Mouse (Mus musculus) heart, embryonic 12.5 days (tissue): Measurements from ENCODE around the gene Sh3bp2. TPM values are rescaled to one million over a fixed set of nuclear protein-coding genes. Genes with fewer than 3 reads are reported as not detected.
A peak's percentile ranks its signal among the peaks of the same experiment; 100 is the strongest.
"Not testable (repeated sequence)": the region's sequence is repeated elsewhere in the genome, so short reads cannot be mapped to it uniquely, and the experiment has no call there.

ENCODE experiments used
- ATAC-seq: fragments of 200-750 bp; cut with Nextera tagmentation; 2 replicates; pipeline ENCODE4 v1.8.0; 2017; ENCODE audit warnings: moderate TSS enrichment, moderate library complexity; ENCODE audit not compliant: insufficient number of reproducible peaks, low FRiP score
- H3K27ac ChIP-seq: fragments of 300-500 bp; sonication (generic); 2 replicates; pipeline ENCODE4 v1.5.1; 2016; ENCODE audit warnings: mild to moderate bottlenecking, moderate library complexity; ENCODE audit not compliant: poor library complexity, severe bottlenecking
- H3K27me3 ChIP-seq: fragments of 300-500 bp; sonication (generic); replicated peaks from 2 replicates; pipeline ENCODE4 v1.6.1; 2016; ENCODE audit warnings: mild to moderate bottlenecking, moderate library complexity
- H3K36me3 ChIP-seq: fragments of 300-500 bp; sonication (generic); 2 replicates; pipeline ENCODE4 v1.6.1; 2016; ENCODE audit warnings: mild to moderate bottlenecking, moderate library complexity
- H3K4me1 ChIP-seq: fragments of 300-500 bp; sonication (generic); replicated peaks from 2 replicates; pipeline ENCODE4 v1.6.1; 2016; ENCODE audit warnings: mild to moderate bottlenecking
- H3K4me2 ChIP-seq: fragments of 300-500 bp; sonication (generic); 2 replicates; pipeline ENCODE4 v1.6.1; 2016; ENCODE audit warnings: mild to moderate bottlenecking, moderate library complexity
- H3K4me3 ChIP-seq: fragments of 300-500 bp; sonication (generic); 2 replicates; pipeline ENCODE4 v1.5.1; 2016; ENCODE audit warnings: mild to moderate bottlenecking
- H3K9ac ChIP-seq: fragments of 300-500 bp; sonication (generic); 2 replicates; pipeline ENCODE4 v1.6.1; 2016; ENCODE audit warnings: mild to moderate bottlenecking, moderate library complexity
- H3K9me3 ChIP-seq: fragments of 300-500 bp; sonication (generic); replicated peaks from 2 replicates; pipeline ENCODE4 v1.6.1; 2016; ENCODE audit warnings: mild to moderate bottlenecking, moderate library complexity
- WGBS: fragments of 180-500 bp; shearing (Covaris S2); methylation state at CpG from one replicate; pipeline ENCODE4 v1.1.7; 2016; 5-methylcytosine and 5-hydroxymethylcytosine counted together
- polyA plus RNA-seq: library from polyadenylated mRNA; unstranded; fragments of >200 nt; fragmentation: Nextera tagmentation; extraction: Ambion mirVana; gene quantifications from 2 replicates; pipeline ENCODE4 v1.2.1, GENCODE M21; 2016

Gene Sh3bp2
- polyA plus RNA-seq, 1 experiment from 2014 or later: 3.0 TPM

- H3K4me2 ChIP-seq: peak within 1 kb of the TSS; percentile 76
Observed at GRCm38 (mm10) chr5:34573268-34574221, 47.9 kb downstream of the Sh3bp2 start, which contains the start of gene Add1. TSS of gene Add1 (plus strand) at chr5:34573664.

GRCm38 (mm10) chr5:34574721-34575120 is 49.1 kb downstream of the Sh3bp2 start:
- Histone ChIP-seq H3K9me3 (no peaks in the 10 kb centered on the region), H3K4me3 (peak overlapping the region; percentile 88), H3K36me3 (peaks cover 8% of the 10 kb centered on the region; the same call in 1 of the 2 replicates), H3K9ac (peak overlapping the region; percentile 97), H3K4me2 (peak overlapping the region; percentile 76), H3K27ac (peak overlapping the region; percentile 96; the same call in 1 of the 2 replicates), H3K4me1 (peaks cover 15% of the 10 kb centered on the region), H3K27me3 (no peaks in the 10 kb centered on the region)
- 33% methylated on average over 10 of the region's 10 CpGs for WGBS
- no peak for ATAC-seq

More at GRCm38 (mm10) chr5:34573268-34574221, 47.9 kb downstream of the Sh3bp2 start, which contains the start of gene Add1:
- no peaks in the 10 kb centered on the region for H3K9me3 ChIP-seq
- peak; percentile 99 for ATAC-seq
- peak within 1 kb of the TSS; percentile 97 for H3K9ac ChIP-seq
- peak within 1 kb of the TSS; percentile 96 for H3K27ac ChIP-seq
- H3K4me3 ChIP-seq: peak within 1 kb of the TSS; percentile 88
- H3K36me3 ChIP-seq: peaks cover 8% of the 10 kb centered on the region; the same call in 1 of the 2 replicates
- no peaks in the 10 kb centered on the region for H3K27me3 ChIP-seq
- peaks cover 15% of the 10 kb centered on the region for H3K4me1 ChIP-seq
- under 1% methylated on average over 82 of the region's 84 CpGs for WGBS

GRCm38 (mm10) chr5:34576286-34576685 is 50.6 kb downstream of the Sh3bp2 start:
- no peak for ATAC-seq
- H3K4me3 ChIP-seq: no peak overlapping the region
- peaks cover 15% of the 10 kb centered on the region for H3K4me1 ChIP-seq
- no peaks in the 10 kb centered on the region for H3K9me3 ChIP-seq
- H3K36me3 ChIP-seq: peaks cover 8% of the 10 kb centered on the region; the same call in 1 of the 2 replicates
- no peak overlapping the region for H3K4me2 ChIP-seq
- no peak overlapping the region for H3K9ac ChIP-seq
- no peak overlapping the region for H3K27ac ChIP-seq
- WGBS: 89% methylated on average over 1 of the region's 1 CpGs
- no peaks in the 10 kb centered on the region for H3K27me3 ChIP-seq

GRCm38 (mm10) chr5:34578038-34578655 is 52.5 kb downstream of the Sh3bp2 start:
- no peaks in the 10 kb centered on the region for H3K9me3 ChIP-seq
- H3K36me3 ChIP-seq: peaks cover 8% of the 10 kb centered on the region; the same call in 1 of the 2 replicates
- H3K4me3 ChIP-seq: no peak overlapping the region
- peaks cover 24% of the 10 kb centered on the region for H3K4me1 ChIP-seq
- 0 out of 2 replicates have a peak overlapping the region, but pooled peaks have one; percentile 3 for H3K4me2 ChIP-seq
- no peaks in the 10 kb centered on the region for H3K27me3 ChIP-seq
- no peak overlapping the region for H3K27ac ChIP-seq
- no peak for ATAC-seq
- WGBS: 96% methylated on average over 7 of the region's 7 CpGs
- H3K9ac ChIP-seq: no peak overlapping the region

GRCm38 (mm10) chr5:34579377-34579776 is 53.7 kb downstream of the Sh3bp2 start:
- no peak for ATAC-seq

GRCm38 (mm10) chr5:34581671-34582313 is 56.2 kb downstream of the Sh3bp2 start:
- H3K4me2 ChIP-seq: peak overlapping the region; percentile 45
- peaks cover 27% of the 10 kb centered on the region for H3K4me1 ChIP-seq
- not testable (repeated sequence) for H3K36me3 ChIP-seq, H3K9me3 ChIP-seq, H3K27me3 ChIP-seq
- peak overlapping the region; percentile 16 for H3K9ac ChIP-seq
- ATAC-seq: peak; percentile 90
- H3K27ac ChIP-seq: peak overlapping the region; percentile 76
- WGBS: 4% methylated on average over 10 of the region's 10 CpGs
- peak overlapping the region; percentile 13; the same call in 1 of the 2 replicates for H3K4me3 ChIP-seq

More at GRCm38 (mm10) chr5:34579377-34579776, 53.7 kb downstream of the Sh3bp2 start:
- H3K4me3 ChIP-seq: no peak overlapping the region
- H3K27me3 ChIP-seq: no peaks in the 10 kb centered on the region
- no peak overlapping the region for H3K27ac ChIP-seq
- peaks cover 8% of the 10 kb centered on the region; the same call in 1 of the 2 replicates for H3K36me3 ChIP-seq
- 75% methylated on average over 3 of the region's 3 CpGs for WGBS
- H3K9ac ChIP-seq: no peak overlapping the region
- no peak overlapping the region for H3K4me2 ChIP-seq
- peaks cover 36% of the 10 kb centered on the region for H3K4me1 ChIP-seq
- no peaks in the 10 kb centered on the region for H3K9me3 ChIP-seq

GRCm38 (mm10) chr5:34582314-34582675 is 56.7 kb downstream of the Sh3bp2 start:
- peaks cover 32% of the 10 kb centered on the region for H3K4me1 ChIP-seq
- peak; percentile 78 for ATAC-seq
- H3K9me3 ChIP-seq: no peaks in the 10 kb centered on the region
- peak overlapping the region; percentile 45 for H3K4me2 ChIP-seq
- no peaks in the 10 kb centered on the region for H3K27me3 ChIP-seq
- 16% methylated on average over 5 of the region's 5 CpGs for WGBS
- peaks cover 6% of the 10 kb centered on the region; the same call in 1 of the 2 replicates for H3K36me3 ChIP-seq
- H3K27ac ChIP-seq: peak overlapping the region; percentile 76
- peak overlapping the region; percentile 16 for H3K9ac ChIP-seq
- 0 out of 2 replicates have a peak overlapping the region, but pooled peaks have one; percentile 13 for H3K4me3 ChIP-seq

- H3K27me3 ChIP-seq: no peaks in the 10 kb centered on the region
- H3K4me1 ChIP-seq: peaks cover 45% of the 10 kb centered on the region
- H3K36me3 ChIP-seq: no peaks in the 10 kb centered on the region
- no peak overlapping the region for H3K4me2 ChIP-seq
- H3K9ac ChIP-seq: no peak overlapping the region
- H3K9me3 ChIP-seq: no peaks in the 10 kb centered on the region
- no peak overlapping the region for H3K4me3 ChIP-seq
- no peak for ATAC-seq
- no peak overlapping the region for H3K27ac ChIP-seq
- 81% methylated on average over 5 of the region's 5 CpGs for WGBS
Observed at GRCm38 (mm10) chr5:34585216-34585615, 59.6 kb downstream of the Sh3bp2 start.

- Histone ChIP-seq H3K27me3 (no peaks in the 10 kb centered on the region), H3K27ac (no peak overlapping the region), H3K9me3 (no peaks in the 10 kb centered on the region), H3K36me3 (no peaks in the 10 kb centered on the region), H3K9ac (no peak overlapping the region), H3K4me1 (peaks cover 35% of the 10 kb centered on the region), H3K4me2 (no peak overlapping the region), H3K4me3 (no peak overlapping the region)
- 87% methylated on average over 5 of the region's 5 CpGs for WGBS
- ATAC-seq: no peak
Observed at GRCm38 (mm10) chr5:34587881-34588280, 62.2 kb downstream of the Sh3bp2 start.

- H3K36me3 ChIP-seq: peaks cover 12% of the 10 kb centered on the region
- no peak overlapping the region for H3K4me3 ChIP-seq
- no peak for ATAC-seq
- H3K4me1 ChIP-seq: peaks cover 22% of the 10 kb centered on the region
- WGBS: 34% methylated on average over 5 of the region's 5 CpGs
- no peak overlapping the region for H3K4me2 ChIP-seq
- H3K9me3 ChIP-seq: no peaks in the 10 kb centered on the region
- no peaks in the 10 kb centered on the region for H3K27me3 ChIP-seq
- H3K27ac ChIP-seq: no peak overlapping the region
- H3K9ac ChIP-seq: 0 out of 2 replicates have a peak overlapping the region, but pooled peaks have one; percentile 35
Observed at GRCm38 (mm10) chr5:34590059-34590458, 64.4 kb downstream of the Sh3bp2 start.
